Mouse (Mus musculus) ES-E14 (cell line): ENCODE measurements around the gene Lrmda.

ENCODE experiments used
- CHD2 ChIP-seq: IDR thresholded peaks from 2 replicates; pipeline ENCODE4 v1.6.1; 2014; ENCODE audit warnings: mild to moderate bottlenecking, low read depth, low read length, inconsistent platforms
- HCFC1 ChIP-seq: IDR thresholded peaks from 2 replicates; pipeline ENCODE4 v1.6.1; 2012; ENCODE audit warnings: low read length, inconsistent platforms, borderline replicate concordance; ENCODE audit not compliant: insufficient read depth
- ZC3H11A ChIP-seq: IDR thresholded peaks from 2 replicates; pipeline ENCODE4 v1.6.1; 2012; ENCODE audit warnings: low read depth, mild to moderate bottlenecking, inconsistent platforms, low read length, borderline replicate concordance
- ZNF384 ChIP-seq: IDR thresholded peaks from 2 replicates; pipeline ENCODE4 v1.6.1; 2012; ENCODE audit warnings: low read depth, low read length, inconsistent platforms

DNA sequence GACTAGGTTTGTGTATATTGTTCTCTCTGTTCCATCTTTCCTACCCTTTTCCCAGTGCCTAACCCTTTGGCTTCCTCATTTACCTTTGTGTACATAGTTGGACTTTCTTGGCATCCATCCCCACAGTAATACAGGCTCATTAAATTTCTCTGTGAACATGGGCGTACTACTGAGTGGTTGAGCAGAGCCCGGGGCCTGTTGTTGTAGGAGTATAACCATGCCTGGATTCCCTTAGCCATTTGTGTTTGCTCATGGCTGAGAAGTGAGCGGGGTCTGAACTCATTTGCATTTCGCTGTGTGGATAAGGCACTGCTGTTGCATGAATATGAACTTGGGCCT is 568.4 kb downstream of the Lrmda start:
- no peak for TF ChIP-seq CHD2
- TF ChIP-seq ZC3H11A: no peak
- no peak for TF ChIP-seq HCFC1
- no peak for TF ChIP-seq ZNF384
